Mouse (Mus musculus): Measurements from ENCODE around the gene Tdrd12. TPM values are rescaled to one million over a fixed set of nuclear protein-coding genes. Genes with fewer than 3 reads are reported as not detected.

The Tdrd12 gene
- total and polyA plus RNA-seq, 2 experiments from 2014 or later = 0.30 to 0.52 TPM

DNA sequence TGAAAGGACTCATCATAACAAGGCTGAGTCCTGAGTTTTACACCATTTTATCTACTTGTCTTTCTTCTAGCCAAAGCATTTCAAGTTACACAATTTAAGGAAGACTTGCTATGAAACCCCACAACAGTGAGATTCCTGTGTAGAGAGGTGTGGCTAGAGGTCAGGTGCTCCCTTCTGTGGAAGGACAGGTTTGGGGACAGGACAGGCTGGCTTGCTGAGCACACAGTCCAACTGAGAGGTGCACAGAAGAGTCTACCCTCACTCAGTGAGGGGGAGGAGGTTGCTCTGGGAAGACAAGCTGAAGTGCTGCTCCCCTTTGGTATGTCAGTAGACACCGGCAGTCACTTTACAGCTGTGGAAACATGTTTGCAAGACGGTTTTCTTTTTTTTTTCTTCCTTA is 61.1 kb downstream of the Tdrd12 start:
- Histone ChIP-seq H3K27ac (ENCODE audit: low read depth, low read length) (no peak overlapping the region), H3K4me2 (ENCODE audit: low read depth) (no peak overlapping the region), H3K36me3 (ENCODE audit: insufficient read depth) (no peaks in the 10 kb centered on the region), H3K4me1 (ENCODE audit: insufficient read depth) (no peaks in the 10 kb centered on the region), H3K27me3 (ENCODE audit: insufficient read depth, low read length) (no peaks in the 10 kb centered on the region), H3K4me3 (ENCODE audit: low read depth, low read length) (no peak overlapping the region), H3K9ac (no peak overlapping the region), H3K9me3 (ENCODE audit: low read length) (no peaks in the 10 kb centered on the region)
- 94% methylated on average over 2 of the region's 2 CpGs for whole genome bisulfite sequencing
- ATAC-seq (no peak), DNase-seq (no peak)
- TF ChIP-seq CTCF (IDR thresholded peaks at IDR 0.05; ENCODE audit: low read depth) = no peak

DNA sequence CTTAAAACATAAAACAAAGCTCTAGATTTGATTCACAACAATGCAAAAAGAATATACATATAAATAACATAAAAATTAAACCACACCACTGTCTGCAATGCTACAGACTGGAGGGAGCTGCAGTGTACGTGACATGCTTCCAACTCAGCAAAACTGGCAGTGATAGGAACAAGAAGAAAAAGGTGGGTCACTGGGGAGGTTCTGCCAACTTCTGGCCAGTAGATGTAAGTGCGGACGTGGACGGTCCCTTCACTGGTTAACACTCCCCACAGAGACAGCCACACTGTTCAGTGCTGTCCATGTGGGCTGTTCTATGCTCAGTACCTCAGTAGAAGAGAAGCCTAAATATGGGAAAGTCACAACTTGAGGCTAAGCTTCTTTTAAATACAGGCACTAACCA is 66.8 kb downstream of the Tdrd12 start:
- Histone ChIP-seq H3K36me3 (ENCODE audit: insufficient read depth) (no peaks in the 10 kb centered on the region), H3K4me2 (ENCODE audit: low read depth) (no peak overlapping the region), H3K4me3 (ENCODE audit: low read depth, low read length) (no peak overlapping the region), H3K9ac (no peak overlapping the region), H3K9me3 (ENCODE audit: low read length) (no peaks in the 10 kb centered on the region), H3K27ac (ENCODE audit: low read depth, low read length) (no peak overlapping the region), H3K27me3 (ENCODE audit: insufficient read depth, low read length) (no peaks in the 10 kb centered on the region), H3K4me1 (ENCODE audit: insufficient read depth) (no peaks in the 10 kb centered on the region)
- 43% methylated on average over 4 of the region's 4 CpGs for WGBS
- ATAC-seq = no peak
- no peak for TF ChIP-seq CTCF (IDR thresholded peaks at IDR 0.05; ENCODE audit: low read depth)
- no peak for DNase-seq

DNA sequence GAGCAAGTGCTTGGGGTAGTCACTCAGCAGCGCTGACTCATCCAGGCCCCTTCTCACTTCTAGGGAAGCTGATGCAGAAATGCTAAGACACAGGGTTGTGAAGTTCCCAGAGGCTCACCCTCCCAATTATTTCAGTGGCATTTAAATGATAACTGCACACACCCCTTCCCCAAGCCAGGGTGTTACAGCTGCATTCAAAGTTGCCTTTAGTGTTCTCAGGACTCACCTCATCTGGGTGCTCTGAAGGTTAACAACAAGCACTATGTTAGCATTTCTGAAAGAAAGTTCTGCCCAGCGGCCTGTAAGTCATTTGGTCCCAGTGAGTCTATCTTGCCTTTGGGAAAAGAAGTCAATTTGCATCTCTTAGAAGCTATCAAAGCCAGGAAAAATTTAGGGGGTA is 69.7 kb downstream of the Tdrd12 start:
- no peak for TF ChIP-seq CTCF (IDR thresholded peaks at IDR 0.05; ENCODE audit: low read depth)
- Histone ChIP-seq H3K4me3 (ENCODE audit: low read depth, low read length) (no peak overlapping the region), H3K27ac (ENCODE audit: low read depth, low read length) (no peak overlapping the region), H3K36me3 (ENCODE audit: insufficient read depth) (no peaks in the 10 kb centered on the region; the same call in 1 of the 2 replicates), H3K9ac (no peak overlapping the region), H3K4me2 (ENCODE audit: low read depth) (no peak overlapping the region), H3K27me3 (ENCODE audit: insufficient read depth, low read length) (no peaks in the 10 kb centered on the region), H3K4me1 (ENCODE audit: insufficient read depth) (no peaks in the 10 kb centered on the region), H3K9me3 (ENCODE audit: low read length) (no peaks in the 10 kb centered on the region)
- ATAC-seq (no peak), DNase-seq (no peak)
- WGBS = 73% methylated on average over 2 of the region's 2 CpGs

DNA sequence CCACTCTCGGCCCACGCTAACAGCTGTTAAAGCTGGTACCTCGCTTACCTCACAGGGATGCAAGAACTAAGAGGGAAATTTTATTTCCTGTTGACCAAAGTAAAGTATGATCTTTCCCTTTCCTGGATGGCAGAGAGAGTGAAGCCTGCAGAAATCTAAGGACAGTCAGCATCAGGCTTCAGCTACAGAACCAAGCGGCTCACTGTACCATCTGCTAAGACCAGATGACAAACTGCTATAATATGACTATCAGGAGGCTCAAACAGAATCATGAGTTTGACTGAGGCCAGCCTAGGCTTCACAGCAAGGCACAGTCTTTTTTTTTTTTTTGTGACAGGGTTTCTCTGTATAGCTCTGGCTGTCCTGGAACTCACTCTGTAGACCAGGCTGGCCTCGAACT is 72.5 kb downstream of the Tdrd12 start:
- Histone ChIP-seq H3K27ac (ENCODE audit: low read depth, low read length) (no peak overlapping the region), H3K4me2 (ENCODE audit: low read depth) (no peak overlapping the region), H3K4me1 (ENCODE audit: insufficient read depth) (no peaks in the 10 kb centered on the region), H3K4me3 (ENCODE audit: low read depth, low read length) (no peak overlapping the region), H3K27me3 (ENCODE audit: insufficient read depth, low read length) (no peaks in the 10 kb centered on the region), H3K9me3 (ENCODE audit: low read length) (no peaks in the 10 kb centered on the region), H3K9ac (no peak overlapping the region), H3K36me3 (ENCODE audit: insufficient read depth) (no peaks in the 10 kb centered on the region; the same call in 1 of the 2 replicates)
- no peak for TF ChIP-seq CTCF (IDR thresholded peaks at IDR 0.05; ENCODE audit: low read depth)
- 91% methylated on average over 5 of the region's 5 CpGs for WGBS
- ATAC-seq = peak; percentile 32; the same call in 1 of the 2 replicates
- no peak for DNase-seq

DNA sequence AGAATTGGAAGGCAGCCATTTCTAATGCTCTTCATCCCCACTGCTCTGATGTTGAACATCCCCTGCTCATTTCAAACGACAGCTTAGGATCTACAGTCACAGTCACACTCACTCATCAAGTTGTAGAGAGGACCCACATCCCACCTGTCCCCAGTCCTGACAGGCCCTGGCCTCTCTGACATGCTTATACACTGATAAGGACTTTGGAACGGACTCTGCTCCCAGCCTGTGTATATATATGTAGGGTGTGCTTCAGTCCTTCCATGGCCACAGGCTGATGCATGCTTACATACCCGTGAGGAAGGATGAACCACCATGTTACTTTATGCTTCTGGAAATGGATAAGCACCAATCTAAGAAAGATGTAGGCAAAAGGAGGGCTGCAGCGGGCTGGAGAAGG is 76.6 kb downstream of the Tdrd12 start:
- no peaks in the 10 kb centered on the region for H3K4me1 ChIP-seq (ENCODE audit: insufficient read depth)
- no peak for ATAC-seq
- H3K36me3 ChIP-seq (ENCODE audit: insufficient read depth) = no peaks in the 10 kb centered on the region; the same call in 1 of the 2 replicates
- H3K27ac ChIP-seq (ENCODE audit: low read depth, low read length) = no peak overlapping the region
- H3K9me3 ChIP-seq (ENCODE audit: low read length) = no peaks in the 10 kb centered on the region
- no peak for TF ChIP-seq CTCF (IDR thresholded peaks at IDR 0.05; ENCODE audit: low read depth)
- H3K4me3 ChIP-seq (ENCODE audit: low read depth, low read length) = no peak overlapping the region
- DNase-seq = no peak
- no peak overlapping the region for H3K4me2 ChIP-seq (ENCODE audit: low read depth)
- no peak overlapping the region for H3K9ac ChIP-seq
- H3K27me3 ChIP-seq (ENCODE audit: insufficient read depth, low read length) = no peaks in the 10 kb centered on the region
- 86% methylated on average over 4 of the region's 4 CpGs for WGBS

DNA sequence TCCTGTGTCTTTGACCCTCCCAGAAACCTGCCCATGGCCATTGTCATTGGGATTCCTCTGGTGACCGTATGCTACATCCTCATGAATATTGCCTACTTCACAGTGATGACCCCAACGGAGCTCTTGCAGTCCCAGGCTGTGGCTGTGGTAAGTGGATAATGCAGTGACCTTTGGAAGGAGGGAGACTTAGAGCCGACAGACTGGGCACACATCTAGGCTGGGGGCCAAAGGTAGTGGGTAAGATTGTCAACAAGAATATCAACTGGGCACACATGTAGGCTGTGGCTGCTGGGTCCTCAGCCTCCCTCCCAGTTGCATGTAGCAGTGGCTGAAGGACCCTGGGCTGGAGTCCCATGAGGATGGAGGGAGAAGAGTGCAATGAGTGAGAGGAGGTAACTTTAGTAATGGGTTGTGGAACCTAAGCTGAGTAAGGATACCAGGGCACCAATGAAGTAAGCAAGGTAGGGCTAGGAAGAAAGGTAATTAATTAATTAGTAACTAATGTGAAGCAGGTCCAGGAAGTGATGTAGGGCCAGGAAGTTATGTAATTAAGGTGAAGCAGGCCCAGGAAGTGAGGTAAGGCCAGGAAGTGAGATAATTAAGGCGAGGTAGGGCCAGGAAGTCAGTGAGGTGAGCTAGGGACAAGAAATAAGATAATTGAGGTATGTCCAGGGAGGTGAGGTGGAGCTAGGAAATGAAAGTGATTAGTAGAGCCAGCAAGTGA is 81.3 kb downstream of the Tdrd12 start:
- H3K36me3 ChIP-seq (ENCODE audit: insufficient read depth) = no peaks in the 10 kb centered on the region
- 79% methylated on average over 4 of the region's 4 CpGs for WGBS
- no peaks in the 10 kb centered on the region for H3K9me3 ChIP-seq (ENCODE audit: low read length)
- H3K9ac ChIP-seq = no peak overlapping the region
- no peak for TF ChIP-seq CTCF (IDR thresholded peaks at IDR 0.05; ENCODE audit: low read depth)
- DNase-seq (no peak), ATAC-seq (no peak)
- H3K4me1 ChIP-seq (ENCODE audit: insufficient read depth) = no peaks in the 10 kb centered on the region
- H3K4me2 ChIP-seq (ENCODE audit: low read depth) = no peak overlapping the region
- H3K4me3 ChIP-seq (ENCODE audit: low read depth, low read length) = no peak overlapping the region
- no peak overlapping the region for H3K27ac ChIP-seq (ENCODE audit: low read depth, low read length)
- no peaks in the 10 kb centered on the region for H3K27me3 ChIP-seq (ENCODE audit: insufficient read depth, low read length)

DNA sequence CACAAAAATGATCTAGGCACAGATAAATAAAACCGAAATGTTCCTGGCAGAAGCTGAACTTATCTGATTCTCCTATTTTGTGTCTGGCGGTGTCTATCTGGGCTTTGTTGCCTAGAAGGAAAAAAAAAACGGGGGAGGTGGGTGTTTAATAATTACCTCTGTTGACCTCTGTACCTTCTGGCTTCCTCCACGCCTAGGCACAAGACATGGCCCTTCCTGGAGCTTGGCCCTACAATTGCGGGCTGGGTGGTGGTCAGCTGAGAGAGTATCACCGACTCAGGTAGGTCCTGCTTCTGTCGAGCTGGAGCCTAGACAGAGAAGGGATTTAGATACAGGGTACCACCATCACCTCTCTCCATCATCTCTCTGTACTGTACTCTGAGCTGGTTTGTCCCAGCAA is 88.7 kb downstream of the Tdrd12 start:
- WGBS = 85% methylated on average over 7 of the region's 7 CpGs
- Histone ChIP-seq H3K4me3 (ENCODE audit: low read depth, low read length) (no peak overlapping the region), H3K36me3 (ENCODE audit: insufficient read depth) (no peaks in the 10 kb centered on the region), H3K9ac (no peak overlapping the region), H3K4me1 (ENCODE audit: insufficient read depth) (no peaks in the 10 kb centered on the region), H3K9me3 (ENCODE audit: low read length) (no peaks in the 10 kb centered on the region), H3K27ac (ENCODE audit: low read depth, low read length) (no peak overlapping the region), H3K4me2 (ENCODE audit: low read depth) (no peak overlapping the region), H3K27me3 (ENCODE audit: insufficient read depth, low read length) (no peaks in the 10 kb centered on the region)
- DNase-seq (no peak), ATAC-seq (no peak)
- TF ChIP-seq CTCF (IDR thresholded peaks at IDR 0.05; ENCODE audit: low read depth) = no peak

Data from forebrain, postnatal 0 days (tissue).